Mouse (Mus musculus): ENCODE data around the gene Ctnnd2.

- TF ChIP-seq CTCF (IDR thresholded peaks at IDR 0.05), result no peak
- no peak for TF ChIP-seq EP300 (IDR thresholded peaks at IDR 0.05)
Measured at GRCm38 (mm10) chr15:30286245-30286642, 113.9 kb downstream of the Ctnnd2 start.

Measured in lung, postnatal 0 days (tissue).